Mouse (Mus musculus) hindbrain, embryonic 16.5 days (tissue): ENCODE data around the gene Pwp2. TPM values are rescaled to one million over a fixed set of nuclear protein-coding genes. Genes with fewer than 3 reads are reported as not detected.

Experiments used
- ATAC-seq: fragments of 200-750 bp; cut with Nextera tagmentation; 2 replicates; pipeline ENCODE4 v1.8.0; 2017; ENCODE audit warnings: moderate TSS enrichment, moderate library complexity
- H3K27ac ChIP-seq: fragments of 300-500 bp; sonication (generic); 2 replicates; pipeline ENCODE4 v1.5.1; 2014; ENCODE audit warnings: low read depth, mild to moderate bottlenecking, control low read depth, low read length, moderate library complexity
- H3K27me3 ChIP-seq: fragments of 300-500 bp; sonication (generic); replicated peaks from 2 replicates; pipeline ENCODE4 v1.6.1; 2014; ENCODE audit warnings: low read length; ENCODE audit not compliant: control insufficient read depth, insufficient read depth
- H3K36me3 ChIP-seq: fragments of 300-500 bp; sonication (generic); 2 replicates; pipeline ENCODE4 v1.6.1; 2014; ENCODE audit warnings: mild to moderate bottlenecking, low read length, moderate library complexity, mixed read lengths; ENCODE audit not compliant: control insufficient read depth, insufficient read depth
- H3K4me1 ChIP-seq: fragments of 300-500 bp; sonication (generic); 2 replicates; pipeline ENCODE4 v1.6.1; 2014; ENCODE audit warnings: low read depth, low read length; ENCODE audit not compliant: control insufficient read depth, insufficient read depth
- H3K4me2 ChIP-seq: fragments of 300-500 bp; sonication (generic); 2 replicates; pipeline ENCODE4 v1.6.1; 2014; ENCODE audit warnings: mild to moderate bottlenecking, low read length, control low read depth, moderate library complexity
- H3K4me3 ChIP-seq: fragments of 300-500 bp; sonication (generic); 2 replicates; pipeline ENCODE4 v1.5.1; 2014; ENCODE audit warnings: mild to moderate bottlenecking, low read length, control low read depth, moderate library complexity
- H3K9ac ChIP-seq: fragments of 300-500 bp; sonication (generic); 2 replicates; pipeline ENCODE4 v1.6.1; 2014; ENCODE audit warnings: low read depth, mild to moderate bottlenecking, control low read depth, low read length, moderate library complexity
- H3K9me3 ChIP-seq: fragments of 300-500 bp; sonication (generic); 2 replicates; pipeline ENCODE4 v1.6.1; 2014; ENCODE audit warnings: mild to moderate bottlenecking, low read length, moderate library complexity; ENCODE audit not compliant: control insufficient read depth
- WGBS: fragments of 180-500 bp; shearing (Covaris S2); extraction: QIAGEN DNeasy Blood & Tissue Kit; methylation state at CpG from one replicate; pipeline ENCODE4 v1.1.7; 2014; 5-methylcytosine and 5-hydroxymethylcytosine counted together
- polyA plus RNA-seq: library from polyadenylated mRNA; unstranded; fragments of >200 nt; fragmentation: Nextera tagmentation; extraction: Ambion mirVana; gene quantifications from 2 replicates; pipeline ENCODE4 v1.2.1, GENCODE M21; 2015

Gene Pwp2
- polyA plus RNA-seq: 15.9 and 17.0 TPM in 2 replicates

- no peaks in the 10 kb centered on the region for H3K27me3 ChIP-seq
- peak; percentile 97 for ATAC-seq
- peaks cover 16% of the 10 kb centered on the region for H3K4me1 ChIP-seq
- H3K4me3 ChIP-seq: peak within 1 kb of the TSS; percentile 53
- peak within 1 kb of the TSS; percentile 51 for H3K9ac ChIP-seq
- peak within 1 kb of the TSS; percentile 84 for H3K4me2 ChIP-seq
- no peaks in the 10 kb centered on the region for H3K9me3 ChIP-seq
- H3K36me3 ChIP-seq: peaks cover 42% of the 10 kb centered on the region
- H3K27ac ChIP-seq: peak within 1 kb of the TSS; percentile 71
- WGBS: 2% methylated on average over 47 of the region's 47 CpGs
These were observed at the start of gene Pwp2 for GRCm38 (mm10) chr10:78184531-78185380. Gene Pwp2, minus strand, starts transcription at chr10:78185149.

DNA sequence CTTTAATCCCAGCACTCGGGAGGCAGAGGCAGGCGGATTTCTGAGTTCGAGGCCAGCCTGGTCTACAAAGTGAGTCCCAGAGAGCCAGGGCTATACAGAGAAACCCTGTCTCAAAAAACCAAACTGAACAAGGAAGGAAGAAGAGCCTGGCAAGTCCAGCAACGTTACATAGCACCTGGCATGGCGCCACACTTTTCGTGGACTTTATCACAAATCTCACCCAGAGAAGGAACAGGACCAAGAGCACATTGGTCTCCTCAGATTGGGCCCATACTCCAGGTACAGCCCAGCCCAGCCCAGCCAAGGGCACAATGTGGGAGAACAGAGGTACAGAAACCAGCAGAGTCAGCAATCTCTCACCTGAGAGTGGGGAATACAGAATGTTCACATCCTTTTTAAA lies 48.8 kb upstream of the Pwp2 start:
- no peaks in the 10 kb centered on the region for H3K9me3 ChIP-seq
- no peak overlapping the region for H3K27ac ChIP-seq
- no peaks in the 10 kb centered on the region for H3K36me3 ChIP-seq
- 85% methylated on average over 6 of the region's 6 CpGs for WGBS
- H3K9ac ChIP-seq: no peak overlapping the region
- ATAC-seq: no peak
- H3K4me2 ChIP-seq: no peak overlapping the region
- H3K4me3 ChIP-seq: no peak overlapping the region
- H3K4me1 ChIP-seq: no peaks in the 10 kb centered on the region; the same call in 1 of the 2 replicates
- H3K27me3 ChIP-seq: no peaks in the 10 kb centered on the region

DNA sequence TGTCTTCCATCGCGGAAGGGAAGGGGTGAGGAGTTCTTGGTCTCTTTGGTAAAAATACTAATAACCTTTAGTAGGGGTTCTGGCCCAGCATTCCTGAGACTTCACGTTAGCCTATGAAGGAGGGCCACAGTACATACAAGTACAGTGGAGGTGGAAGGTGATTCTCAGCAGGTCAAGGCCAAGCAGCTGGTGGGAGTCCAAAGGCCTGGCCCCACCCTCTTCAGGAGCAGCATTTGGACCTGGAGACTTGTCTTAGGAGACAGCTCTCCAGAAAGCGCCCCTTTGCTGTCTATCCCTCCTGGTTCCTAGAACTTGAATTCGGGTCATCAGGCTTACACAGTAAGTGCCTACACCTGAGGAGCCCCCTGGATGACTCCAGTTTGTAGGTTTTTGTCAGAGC lies 48.2 kb upstream of the Pwp2 start:
- no peak for ATAC-seq
- Histone ChIP-seq H3K27me3 (no peaks in the 10 kb centered on the region), H3K9ac (no peak overlapping the region), H3K4me1 (no peaks in the 10 kb centered on the region; the same call in 1 of the 2 replicates), H3K4me2 (no peak overlapping the region), H3K4me3 (no peak overlapping the region), H3K9me3 (no peaks in the 10 kb centered on the region), H3K27ac (no peak overlapping the region), H3K36me3 (peaks cover 5% of the 10 kb centered on the region; the same call in 1 of the 2 replicates)
- 90% methylated on average over 5 of the region's 5 CpGs for WGBS

DNA sequence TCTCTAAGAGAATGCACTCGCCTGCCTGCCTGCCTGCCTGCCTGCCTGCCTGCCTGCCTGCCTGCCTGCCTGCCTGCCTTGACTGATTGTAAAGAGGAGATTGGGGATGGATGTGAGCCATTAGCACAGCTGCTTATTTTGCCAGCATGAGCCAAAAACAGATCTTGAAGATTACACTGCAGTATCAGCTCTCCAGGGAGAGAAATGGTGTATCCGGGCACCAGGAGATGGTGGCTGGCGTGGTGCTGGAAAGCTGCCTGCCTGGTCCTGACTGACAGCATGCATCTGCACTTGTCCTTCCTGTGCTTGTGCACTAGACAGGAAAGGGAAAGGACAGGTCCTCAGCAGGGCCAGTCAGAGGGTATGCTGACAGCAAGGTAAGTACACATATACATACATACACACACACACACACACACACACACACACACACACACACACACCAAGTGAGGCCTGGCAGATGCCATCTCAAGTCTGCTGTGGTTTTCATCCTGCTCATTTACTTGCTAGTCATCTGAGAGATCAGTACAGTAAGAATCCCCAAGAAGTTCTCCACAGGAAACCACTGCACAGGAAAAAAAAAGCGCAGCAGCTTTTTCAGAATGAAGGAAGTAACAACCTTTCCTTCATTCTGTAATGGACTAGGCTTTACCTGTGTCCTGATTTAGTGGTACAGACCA lies 47.5 kb upstream of the Pwp2 start:
- Histone ChIP-seq H3K27ac (no peak overlapping the region), H3K9me3 (no peaks in the 10 kb centered on the region), H3K36me3 (peaks cover 9% of the 10 kb centered on the region; the same call in 1 of the 2 replicates), H3K9ac (no peak overlapping the region), H3K27me3 (no peaks in the 10 kb centered on the region), H3K4me3 (no peak overlapping the region), H3K4me1 (no peaks in the 10 kb centered on the region; the same call in 1 of the 2 replicates), H3K4me2 (no peak overlapping the region)
- ATAC-seq: no peak
- WGBS: 82% methylated on average over 4 of the region's 4 CpGs

DNA sequence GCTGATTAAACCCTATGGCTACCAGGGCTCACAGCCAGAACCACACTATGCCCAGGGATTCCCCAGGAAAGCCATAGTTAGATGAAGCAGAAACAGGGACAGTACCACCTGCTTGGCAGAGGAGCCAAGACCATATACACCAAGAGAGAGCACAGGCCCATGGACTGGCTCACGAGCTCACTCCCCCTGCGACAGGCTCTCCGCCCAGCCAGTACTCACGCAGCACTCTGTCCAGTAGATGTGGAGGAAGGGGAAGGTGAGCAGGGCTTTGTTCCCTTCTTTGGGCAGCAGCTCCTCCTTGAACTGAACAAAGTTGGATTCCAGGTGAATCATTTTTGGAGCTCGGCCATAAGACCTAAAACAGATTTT lies 43.6 kb upstream of the Pwp2 start:
- ATAC-seq: no peak
- WGBS: 92% methylated on average over 5 of the region's 5 CpGs
- Histone ChIP-seq H3K4me3 (no peak overlapping the region), H3K4me2 (no peak overlapping the region), H3K4me1 (no peaks in the 10 kb centered on the region), H3K9ac (no peak overlapping the region), H3K9me3 (no peaks in the 10 kb centered on the region), H3K27ac (no peak overlapping the region), H3K27me3 (no peaks in the 10 kb centered on the region), H3K36me3 (peaks cover 9% of the 10 kb centered on the region; the same call in 1 of the 2 replicates)

DNA sequence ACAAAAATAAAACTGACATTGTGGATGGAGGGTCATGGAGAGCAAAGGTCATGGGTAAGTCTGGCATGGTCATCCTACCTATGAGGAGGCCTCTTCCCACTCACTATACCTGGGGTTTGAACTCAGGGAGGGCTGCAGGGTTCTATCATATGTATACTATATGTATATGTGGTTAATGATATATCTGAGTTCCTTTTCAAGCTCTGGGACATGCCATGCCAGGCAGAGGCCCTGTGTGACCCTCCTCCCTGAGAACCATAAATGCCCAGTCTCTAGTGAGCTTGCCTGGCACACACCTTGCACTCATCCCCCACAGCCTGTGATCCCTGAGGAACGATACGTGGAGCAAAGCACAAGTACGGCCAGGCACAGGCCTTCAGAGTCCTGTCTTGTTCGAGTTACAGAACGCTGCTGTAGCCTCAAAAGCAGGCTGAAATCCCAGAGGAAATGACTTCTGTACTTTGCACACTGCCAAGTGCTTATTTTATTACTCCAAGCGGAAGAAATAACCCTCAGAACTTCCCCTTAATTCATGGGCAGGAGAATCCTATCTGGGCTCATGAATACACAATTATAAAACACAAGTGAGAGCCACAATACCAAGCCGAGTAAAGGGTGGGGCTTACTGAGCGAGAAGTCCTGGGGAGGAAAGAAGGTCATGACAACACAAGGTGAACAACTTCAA lies 43.1 kb upstream of the Pwp2 start:
- Histone ChIP-seq H3K4me1 (no peaks in the 10 kb centered on the region), H3K4me3 (no peak overlapping the region), H3K9ac (no peak overlapping the region), H3K27ac (no peak overlapping the region), H3K27me3 (no peaks in the 10 kb centered on the region), H3K9me3 (no peaks in the 10 kb centered on the region), H3K36me3 (peaks cover 9% of the 10 kb centered on the region; the same call in 1 of the 2 replicates), H3K4me2 (no peak overlapping the region)
- 82% methylated on average over 8 of the region's 8 CpGs for WGBS
- ATAC-seq: no peak

- no peak for ATAC-seq
These were observed 39.2 kb upstream of the Pwp2 start for GRCm38 (mm10) chr10:78224136-78224535.

GRCm38 (mm10) chr10:78222908-78223307 lies 38.0 kb upstream of the Pwp2 start:
- ATAC-seq: 0 out of 2 replicates have a peak, but pooled peaks have one; percentile 27
- H3K4me3 ChIP-seq: no peak overlapping the region
- no peak overlapping the region for H3K27ac ChIP-seq
- H3K4me2 ChIP-seq: no peak overlapping the region
- 78% methylated on average over 4 of the region's 4 CpGs for WGBS
- peaks cover 16% of the 10 kb centered on the region for H3K36me3 ChIP-seq
- H3K27me3 ChIP-seq: no peaks in the 10 kb centered on the region
- no peaks in the 10 kb centered on the region for H3K9me3 ChIP-seq
- H3K4me1 ChIP-seq: no peaks in the 10 kb centered on the region
- H3K9ac ChIP-seq: no peak overlapping the region

More at GRCm38 (mm10) chr10:78224136-78224535, 39.2 kb upstream of the Pwp2 start:
- Histone ChIP-seq H3K27ac (no peak overlapping the region), H3K9ac (no peak overlapping the region), H3K4me3 (no peak overlapping the region), H3K4me2 (no peak overlapping the region), H3K36me3 (peaks cover 16% of the 10 kb centered on the region), H3K4me1 (no peaks in the 10 kb centered on the region), H3K27me3 (no peaks in the 10 kb centered on the region), H3K9me3 (no peaks in the 10 kb centered on the region)
- WGBS: 93% methylated on average over 6 of the region's 6 CpGs

DNA sequence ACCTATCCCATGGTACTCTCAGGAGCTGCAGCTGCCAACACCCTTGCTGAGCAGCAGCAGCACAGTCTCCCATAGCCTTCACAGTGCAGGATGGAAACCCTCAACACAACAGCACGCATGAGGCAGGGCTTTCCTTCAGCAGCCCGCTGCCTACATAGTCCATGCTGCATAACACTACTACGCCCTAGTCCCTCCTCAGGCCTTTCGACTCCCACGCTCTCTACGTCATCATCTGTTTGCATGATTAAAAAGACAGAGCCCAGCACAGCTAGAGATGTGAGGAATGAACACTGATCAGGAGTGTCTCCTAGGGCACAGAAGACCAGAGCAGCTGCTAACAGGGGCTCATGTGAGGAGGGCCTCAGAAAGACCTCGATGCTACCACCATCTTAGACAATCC lies 36.4 kb upstream of the Pwp2 start:
- Histone ChIP-seq H3K9ac (no peak overlapping the region), H3K4me1 (no peaks in the 10 kb centered on the region), H3K27me3 (no peaks in the 10 kb centered on the region), H3K4me2 (no peak overlapping the region), H3K4me3 (no peak overlapping the region), H3K9me3 (no peaks in the 10 kb centered on the region), H3K36me3 (peaks cover 22% of the 10 kb centered on the region), H3K27ac (no peak overlapping the region)
- WGBS: 99% methylated on average over 7 of the region's 7 CpGs
- no peak for ATAC-seq
